Mouse (Mus musculus) testis, adult 2 months (tissue): Measurements from ENCODE around the gene 2810004N23Rik.

ENCODE experiments used
- CTCF ChIP-seq: fragments of 200-500 bp; IDR thresholded peaks from 2 replicates; pipeline ENCODE4 v1.5.1; 2012; ENCODE audit warnings: low read depth, mild to moderate bottlenecking, inconsistent platforms, low read length, moderate library complexity; ENCODE audit not compliant: control insufficient read depth, insufficient read depth, insufficient replicate concordance
- POLR2A ChIP-seq: fragments of 200-500 bp; IDR thresholded peaks from 2 replicates; pipeline ENCODE4 v1.6.1; 2012; ENCODE audit warnings: low read depth, mild to moderate bottlenecking, inconsistent platforms, low read length, moderate library complexity; ENCODE audit not compliant: control insufficient read depth

DNA sequence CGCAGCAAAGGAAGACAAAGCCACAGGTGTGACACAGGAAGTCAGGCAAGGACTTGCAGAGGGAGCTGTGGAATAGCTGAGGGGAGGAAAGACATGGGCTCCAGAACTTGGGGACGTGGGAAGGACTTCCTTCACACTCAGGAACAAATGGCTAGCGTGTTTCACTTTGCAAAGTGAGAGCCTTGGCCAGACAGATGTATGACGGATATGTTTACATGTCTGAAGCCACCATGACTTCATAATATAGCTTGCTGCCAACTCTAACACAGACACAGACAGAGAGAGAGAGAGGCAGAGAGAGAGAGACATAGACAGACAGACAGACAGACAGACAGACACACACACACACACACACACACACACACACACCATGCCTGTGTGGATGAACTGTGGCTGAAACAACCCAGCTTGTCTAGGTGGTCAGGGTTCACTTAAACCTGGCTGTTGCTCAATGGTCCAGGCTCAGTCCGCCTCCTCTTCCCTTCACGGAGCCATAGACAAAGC is 43.3 kb downstream of the 2810004N23Rik start:
- TF ChIP-seq CTCF (no peak), POLR2A (no peak)
